Mouse (Mus musculus) thymus, adult 2 months (tissue): ENCODE results near the gene Gm21992.

Experiments used
- CTCF ChIP-seq: fragments of 200-500 bp; IDR thresholded peaks from 2 replicates; pipeline ENCODE4 v1.5.1; 2012; ENCODE audit warnings: mild to moderate bottlenecking, control low read depth, low read length, moderate library complexity, borderline replicate concordance; ENCODE audit not compliant: control insufficient read depth, poor library complexity, insufficient read depth; ENCODE audit errors: extremely low read depth
- POLR2A ChIP-seq: fragments of 200-500 bp; IDR thresholded peaks from 2 replicates; pipeline ENCODE4 v1.6.1; 2012; ENCODE audit warnings: mild to moderate bottlenecking, low read length, control low read depth, moderate library complexity; ENCODE audit not compliant: control insufficient read depth, poor library complexity, insufficient read depth; ENCODE audit errors: extremely low read depth

DNA sequence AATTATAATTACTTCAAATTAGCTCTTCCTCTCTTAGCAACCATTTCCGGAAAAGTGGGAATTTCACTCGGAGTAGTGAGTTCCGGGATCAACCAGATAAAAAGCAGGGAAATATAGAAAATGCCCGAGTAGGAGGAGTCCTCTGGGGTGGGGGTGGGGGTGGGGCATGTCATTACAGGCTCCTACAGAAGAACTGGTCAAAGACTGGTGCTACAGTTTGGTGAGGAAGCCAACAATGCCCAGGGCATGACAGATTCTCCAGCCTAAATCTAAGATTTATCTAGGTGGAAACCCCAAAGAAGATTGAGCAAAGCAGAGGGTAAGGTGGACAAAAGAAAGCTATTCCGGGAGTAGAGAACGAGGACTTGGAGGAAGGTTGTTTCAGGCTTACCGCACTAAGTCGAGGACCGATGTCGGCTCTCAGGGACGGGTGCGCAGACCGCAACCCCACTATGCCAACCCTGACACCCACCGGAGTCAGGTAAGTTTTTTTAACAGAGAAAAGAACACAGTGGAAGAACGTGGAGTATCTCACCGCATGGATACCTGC, 18.1 kb downstream of the Gm21992 start:
- TF ChIP-seq POLR2A, result no peak
- no peak for TF ChIP-seq CTCF
